Mouse (Mus musculus): ENCODE measurements around the gene Acoxl. TPM values are rescaled to one million over a fixed set of nuclear protein-coding genes. Genes with fewer than 3 reads are reported as not detected.

Gene Acoxl
- polyA plus RNA-seq, 1 experiment from 2014 or later: 0.09 TPM

DNA sequence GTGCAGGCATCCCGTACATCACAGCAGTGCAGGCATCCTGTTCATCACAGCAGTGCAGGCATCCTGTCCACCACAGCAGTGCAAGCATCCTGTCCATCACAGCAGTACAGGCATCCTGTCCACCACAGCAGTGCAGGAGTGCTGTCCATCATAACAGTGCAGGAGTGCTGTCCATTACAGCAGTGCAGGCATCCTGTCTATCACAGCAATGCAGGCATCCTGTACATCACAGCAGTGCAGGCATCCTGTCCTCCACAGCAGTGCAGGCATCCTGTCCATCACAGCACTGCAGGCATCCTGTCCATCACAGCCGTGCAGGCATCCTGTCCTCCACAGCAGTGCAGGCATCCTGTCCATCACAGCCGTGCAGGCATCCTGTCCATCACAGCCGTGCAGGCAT lies 207.8 kb downstream of the Acoxl start:
- no peaks in the 10 kb centered on the region for H3K27me3 ChIP-seq (ENCODE audit: control insufficient read depth, insufficient read depth, low read length)
- no peak overlapping the region for H3K9ac ChIP-seq (ENCODE audit: low read length)
- no peak overlapping the region for H3K4me3 ChIP-seq (ENCODE audit: low read depth, low read length)
- no peak overlapping the region for H3K4me2 ChIP-seq (ENCODE audit: low read depth)
- no peaks in the 10 kb centered on the region for H3K4me1 ChIP-seq (ENCODE audit: control insufficient read depth, insufficient read depth, low read length)
- WGBS: 79% methylated on average over 4 of the region's 4 CpGs
- H3K36me3 ChIP-seq (ENCODE audit: control insufficient read depth, insufficient read depth, low read length): no peaks in the 10 kb centered on the region
- H3K27ac ChIP-seq (ENCODE audit: low read depth, low read length): no peak overlapping the region
- no peaks in the 10 kb centered on the region for H3K9me3 ChIP-seq (ENCODE audit: control insufficient read depth, low read length)
- DNase-seq (ENCODE audit: low spot score): no peak
- ATAC-seq (ENCODE audit: insufficient read depth, low FRiP score, low TSS enrichment): no peak

DNA sequence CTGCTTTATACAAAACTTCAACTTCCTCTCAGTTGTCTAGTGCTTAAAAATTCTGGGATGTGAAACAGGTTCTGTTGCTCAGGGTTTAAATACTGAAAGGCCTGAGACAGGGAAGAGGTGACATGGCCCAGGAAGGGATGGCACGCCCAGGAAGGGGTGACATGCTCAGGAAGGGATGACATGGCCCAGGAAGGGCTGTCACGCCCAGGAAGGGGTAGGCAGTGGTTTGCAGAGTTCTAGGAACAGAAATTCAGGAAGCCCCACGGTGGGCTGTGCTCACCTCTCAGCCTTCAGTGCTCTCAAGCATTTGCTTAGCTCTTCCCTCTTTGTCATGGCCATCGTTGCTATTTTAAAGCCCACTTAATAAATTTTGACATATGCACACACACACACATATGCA lies 216.2 kb downstream of the Acoxl start:
- no peak overlapping the region for H3K27ac ChIP-seq (ENCODE audit: low read depth, low read length)
- no peak overlapping the region for H3K4me2 ChIP-seq (ENCODE audit: low read depth)
- H3K9me3 ChIP-seq (ENCODE audit: control insufficient read depth, low read length): no peaks in the 10 kb centered on the region
- 86% methylated on average over 4 of the region's 4 CpGs for WGBS
- H3K9ac ChIP-seq (ENCODE audit: low read length): no peak overlapping the region
- H3K27me3 ChIP-seq (ENCODE audit: control insufficient read depth, insufficient read depth, low read length): no peaks in the 10 kb centered on the region
- no peaks in the 10 kb centered on the region for H3K36me3 ChIP-seq (ENCODE audit: control insufficient read depth, insufficient read depth, low read length)
- no peak for ATAC-seq (ENCODE audit: insufficient read depth, low FRiP score, low TSS enrichment)
- H3K4me1 ChIP-seq (ENCODE audit: control insufficient read depth, insufficient read depth, low read length): no peaks in the 10 kb centered on the region
- DNase-seq (ENCODE audit: low spot score): no peak
- H3K4me3 ChIP-seq (ENCODE audit: low read depth, low read length): no peak overlapping the region

- Histone ChIP-seq H3K9me3 (ENCODE audit: control insufficient read depth, low read length) (no peaks in the 10 kb centered on the region), H3K36me3 (ENCODE audit: control insufficient read depth, insufficient read depth, low read length) (no peaks in the 10 kb centered on the region), H3K4me1 (ENCODE audit: control insufficient read depth, insufficient read depth, low read length) (no peaks in the 10 kb centered on the region), H3K27me3 (ENCODE audit: control insufficient read depth, insufficient read depth, low read length) (no peaks in the 10 kb centered on the region), H3K4me3 (ENCODE audit: low read depth, low read length) (no peak overlapping the region), H3K27ac (ENCODE audit: low read depth, low read length) (no peak overlapping the region), H3K4me2 (ENCODE audit: low read depth) (no peak overlapping the region), H3K9ac (ENCODE audit: low read length) (no peak overlapping the region)
- whole genome bisulfite sequencing: 98% methylated on average over 5 of the region's 5 CpGs
- ATAC-seq (ENCODE audit: insufficient read depth, low FRiP score, low TSS enrichment): no peak
- no peak for DNase-seq (ENCODE audit: low spot score)
Measured at GRCm38 (mm10) chr2:128057872-128058271, 219.2 kb downstream of the Acoxl start.

DNA sequence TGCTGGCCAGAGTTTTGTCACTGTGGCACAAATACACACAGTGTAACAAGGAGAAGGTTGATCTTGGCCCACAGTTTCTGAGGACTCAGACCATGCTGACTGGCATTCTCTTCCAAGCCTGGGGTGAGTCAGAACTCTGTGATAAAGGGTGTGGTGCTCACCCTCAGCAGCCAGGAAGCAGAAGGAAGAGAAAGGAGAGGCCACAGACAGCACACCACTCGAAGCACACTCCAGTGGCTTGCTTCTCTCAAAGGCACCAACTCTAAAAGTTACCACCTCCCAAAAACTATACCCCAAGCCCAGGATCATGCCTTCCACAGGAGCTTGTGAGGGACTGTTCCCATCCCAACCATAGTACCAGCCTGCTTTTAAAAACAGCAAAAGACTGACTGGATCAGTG lies 220.0 kb downstream of the Acoxl start:
- WGBS: 76% methylated on average over 1 of the region's 1 CpGs
- Histone ChIP-seq H3K36me3 (ENCODE audit: control insufficient read depth, insufficient read depth, low read length) (no peaks in the 10 kb centered on the region), H3K27me3 (ENCODE audit: control insufficient read depth, insufficient read depth, low read length) (no peaks in the 10 kb centered on the region), H3K4me3 (ENCODE audit: low read depth, low read length) (no peak overlapping the region), H3K4me2 (ENCODE audit: low read depth) (no peak overlapping the region), H3K9ac (ENCODE audit: low read length) (no peak overlapping the region), H3K27ac (ENCODE audit: low read depth, low read length) (no peak overlapping the region), H3K9me3 (ENCODE audit: control insufficient read depth, low read length) (no peaks in the 10 kb centered on the region), H3K4me1 (ENCODE audit: control insufficient read depth, insufficient read depth, low read length) (no peaks in the 10 kb centered on the region)
- DNase-seq (ENCODE audit: low spot score): no peak
- no peak for ATAC-seq (ENCODE audit: insufficient read depth, low FRiP score, low TSS enrichment)

DNA sequence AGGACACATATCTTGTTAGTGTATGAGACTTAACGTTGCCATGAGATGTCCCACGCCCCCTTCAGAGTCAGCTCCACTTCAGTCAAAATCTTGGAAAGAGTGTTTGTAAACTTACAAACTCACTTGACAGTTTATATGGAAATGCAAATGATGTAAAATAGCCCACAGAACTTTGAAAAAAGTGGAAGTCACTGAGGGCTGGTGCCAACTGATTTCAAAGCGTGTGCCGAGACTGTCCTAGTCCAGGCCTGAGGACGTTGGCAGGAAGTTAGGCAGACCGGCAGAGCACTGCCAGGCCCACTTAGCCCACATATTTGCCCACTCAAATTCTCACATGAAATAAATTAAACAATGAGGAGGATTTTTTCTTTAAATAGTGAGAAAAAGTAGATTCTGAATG lies 221.5 kb downstream of the Acoxl start:
- Histone ChIP-seq H3K27me3 (ENCODE audit: control insufficient read depth, insufficient read depth, low read length) (no peaks in the 10 kb centered on the region), H3K9ac (ENCODE audit: low read length) (no peak overlapping the region), H3K4me2 (ENCODE audit: low read depth) (no peak overlapping the region), H3K36me3 (ENCODE audit: control insufficient read depth, insufficient read depth, low read length) (no peaks in the 10 kb centered on the region), H3K9me3 (ENCODE audit: control insufficient read depth, low read length) (no peaks in the 10 kb centered on the region), H3K27ac (ENCODE audit: low read depth, low read length) (no peak overlapping the region), H3K4me3 (ENCODE audit: low read depth, low read length) (no peak overlapping the region), H3K4me1 (ENCODE audit: control insufficient read depth, insufficient read depth, low read length) (no peaks in the 10 kb centered on the region)
- ATAC-seq (ENCODE audit: insufficient read depth, low FRiP score, low TSS enrichment) (no peak), DNase-seq (ENCODE audit: low spot score) (no peak)
- 87% methylated on average over 6 of the region's 6 CpGs for WGBS

DNA sequence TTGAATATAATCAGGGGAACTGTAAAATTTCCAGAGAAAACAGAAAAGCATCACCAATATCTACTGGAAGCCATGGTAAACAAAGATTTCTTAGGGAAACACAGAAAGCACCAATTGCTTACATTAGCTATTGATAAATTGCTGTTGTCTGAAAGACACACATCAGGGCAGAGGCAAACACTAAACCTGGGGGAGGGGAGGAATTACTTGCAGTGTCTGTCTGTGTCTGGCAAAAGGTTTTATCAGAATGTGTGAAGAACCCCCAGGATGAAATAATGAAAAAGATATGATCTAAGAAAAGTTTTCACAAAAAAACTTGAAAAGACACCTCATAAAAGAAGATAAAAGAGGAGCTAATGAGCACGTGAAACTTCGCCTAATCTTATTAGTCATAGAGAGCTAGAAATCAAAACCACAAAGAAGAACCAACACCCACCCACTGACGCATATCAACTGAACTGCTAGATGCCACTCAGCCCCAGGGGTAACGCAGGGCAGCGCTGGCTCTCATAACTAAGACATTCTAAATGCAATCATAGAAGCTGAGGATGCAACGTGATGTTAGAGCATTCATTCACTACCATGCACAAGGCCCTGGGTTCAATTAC lies 222.1 kb downstream of the Acoxl start:
- no peak for ATAC-seq (ENCODE audit: insufficient read depth, low FRiP score, low TSS enrichment)
- no peak overlapping the region for H3K4me3 ChIP-seq (ENCODE audit: low read depth, low read length)
- H3K4me1 ChIP-seq (ENCODE audit: control insufficient read depth, insufficient read depth, low read length): no peaks in the 10 kb centered on the region
- no peak overlapping the region for H3K27ac ChIP-seq (ENCODE audit: low read depth, low read length)
- H3K9ac ChIP-seq (ENCODE audit: low read length): no peak overlapping the region
- no peak overlapping the region for H3K4me2 ChIP-seq (ENCODE audit: low read depth)
- WGBS: 60% methylated on average over 6 of the region's 6 CpGs
- no peaks in the 10 kb centered on the region for H3K9me3 ChIP-seq (ENCODE audit: control insufficient read depth, low read length)
- no peaks in the 10 kb centered on the region for H3K36me3 ChIP-seq (ENCODE audit: control insufficient read depth, insufficient read depth, low read length)
- H3K27me3 ChIP-seq (ENCODE audit: control insufficient read depth, insufficient read depth, low read length): no peaks in the 10 kb centered on the region
- DNase-seq (ENCODE audit: low spot score): no peak

DNA sequence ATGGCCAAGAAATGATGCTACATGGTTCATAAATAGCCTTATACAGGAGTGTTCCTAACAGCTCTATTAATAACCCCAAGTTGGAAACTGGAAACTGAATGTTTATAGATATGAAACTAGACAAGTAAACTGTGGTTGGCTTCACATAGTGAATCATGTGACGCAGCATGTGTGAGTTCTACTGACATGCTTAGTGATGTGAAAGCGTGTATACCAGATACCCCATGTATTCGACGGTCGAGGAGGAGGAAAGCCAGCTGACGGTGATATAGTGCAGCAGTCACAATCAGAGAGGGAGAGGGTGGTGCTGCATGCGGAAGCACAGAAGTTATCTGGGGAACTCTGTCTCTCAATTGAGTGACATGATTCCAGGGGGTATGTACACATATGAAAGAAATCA lies 222.8 kb downstream of the Acoxl start:
- H3K27ac ChIP-seq (ENCODE audit: low read depth, low read length): no peak overlapping the region
- no peaks in the 10 kb centered on the region for H3K27me3 ChIP-seq (ENCODE audit: control insufficient read depth, insufficient read depth, low read length)
- no peak overlapping the region for H3K4me3 ChIP-seq (ENCODE audit: low read depth, low read length)
- no peak overlapping the region for H3K9ac ChIP-seq (ENCODE audit: low read length)
- ATAC-seq (ENCODE audit: insufficient read depth, low FRiP score, low TSS enrichment) (no peak), DNase-seq (ENCODE audit: low spot score) (no peak)
- H3K4me1 ChIP-seq (ENCODE audit: control insufficient read depth, insufficient read depth, low read length): no peaks in the 10 kb centered on the region
- no peaks in the 10 kb centered on the region for H3K9me3 ChIP-seq (ENCODE audit: control insufficient read depth, low read length)
- H3K4me2 ChIP-seq (ENCODE audit: low read depth): no peak overlapping the region
- WGBS: 86% methylated on average over 7 of the region's 7 CpGs
- no peaks in the 10 kb centered on the region for H3K36me3 ChIP-seq (ENCODE audit: control insufficient read depth, insufficient read depth, low read length)

- Histone ChIP-seq H3K27ac (ENCODE audit: low read depth, low read length) (no peak overlapping the region), H3K27me3 (ENCODE audit: control insufficient read depth, insufficient read depth, low read length) (no peaks in the 10 kb centered on the region), H3K4me3 (ENCODE audit: low read depth, low read length) (no peak overlapping the region), H3K9ac (ENCODE audit: low read length) (no peak overlapping the region), H3K36me3 (ENCODE audit: control insufficient read depth, insufficient read depth, low read length) (no peaks in the 10 kb centered on the region), H3K4me2 (ENCODE audit: low read depth) (no peak overlapping the region), H3K4me1 (ENCODE audit: control insufficient read depth, insufficient read depth, low read length) (no peaks in the 10 kb centered on the region), H3K9me3 (ENCODE audit: control insufficient read depth, low read length) (no peaks in the 10 kb centered on the region)
- 95% methylated on average over 6 of the region's 6 CpGs for WGBS
- ATAC-seq (ENCODE audit: insufficient read depth, low FRiP score, low TSS enrichment) (no peak), DNase-seq (ENCODE audit: low spot score) (no peak)
Measured at GRCm38 (mm10) chr2:128062756-128063155, 224.1 kb downstream of the Acoxl start.

DNA sequence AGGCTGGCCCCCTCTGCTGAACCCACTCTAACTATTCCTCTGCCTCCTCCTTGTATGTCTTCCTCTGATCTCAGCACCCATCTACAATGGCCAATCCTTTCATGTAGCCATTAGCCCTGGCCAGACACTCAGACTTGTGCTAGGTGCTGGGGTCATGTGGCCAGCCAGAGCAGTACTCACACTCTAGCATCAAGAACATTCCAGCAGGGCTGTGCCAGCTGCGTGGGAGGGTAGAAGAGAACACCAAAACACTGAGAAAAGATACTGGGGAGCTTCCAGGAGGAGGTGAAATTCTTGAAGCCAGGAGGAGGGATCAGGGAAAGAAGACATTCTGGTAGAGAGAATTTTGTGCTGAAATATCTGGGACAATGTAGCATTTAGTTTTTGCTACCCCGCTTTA lies 226.3 kb downstream of the Acoxl start:
- Histone ChIP-seq H3K36me3 (ENCODE audit: control insufficient read depth, insufficient read depth, low read length) (no peaks in the 10 kb centered on the region), H3K4me1 (ENCODE audit: control insufficient read depth, insufficient read depth, low read length) (no peaks in the 10 kb centered on the region), H3K27ac (ENCODE audit: low read depth, low read length) (no peak overlapping the region), H3K4me2 (ENCODE audit: low read depth) (no peak overlapping the region), H3K9ac (ENCODE audit: low read length) (no peak overlapping the region), H3K9me3 (ENCODE audit: control insufficient read depth, low read length) (no peaks in the 10 kb centered on the region), H3K4me3 (ENCODE audit: low read depth, low read length) (no peak overlapping the region), H3K27me3 (ENCODE audit: control insufficient read depth, insufficient read depth, low read length) (no peaks in the 10 kb centered on the region)
- no peak for DNase-seq (ENCODE audit: low spot score)
- no peak for ATAC-seq (ENCODE audit: insufficient read depth, low FRiP score, low TSS enrichment)
- 86% methylated on average over 2 of the region's 2 CpGs for WGBS
